Mouse (Mus musculus) layer of hippocampus, adult 8-10 months (tissue): ENCODE measurements at regions not wholly inside any gene's neighbourhood (a gene's known extent, or its start where the extent isn't known, plus 50 kb on each side); places are given as distances from the start of the nearest gene placed in this dataset.

Source experiments
- DNase-seq, 2 experiments: peaks; one replicate each; pipeline ENCODE4 v3.0.0; 2022; ENCODE audit warnings: low spot score in 2 of 2

DNA sequence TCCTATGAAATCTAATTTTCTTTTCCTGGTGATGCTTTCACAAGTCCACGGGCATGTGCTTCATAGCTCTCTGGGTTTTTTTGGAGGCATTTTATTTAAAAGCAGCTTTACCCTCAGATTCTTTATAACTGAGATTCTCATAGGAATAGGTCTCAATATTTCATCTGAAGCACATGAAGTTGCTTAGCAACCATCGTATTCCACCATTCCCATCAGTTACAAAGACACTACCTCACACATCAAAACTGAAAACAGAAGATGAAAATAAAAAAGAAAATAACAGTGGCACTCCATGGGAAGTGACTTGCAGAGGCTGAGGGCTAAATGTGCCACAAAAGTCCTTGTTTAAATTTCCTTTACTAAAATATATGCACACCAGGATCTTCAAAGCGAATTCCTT, 384.0 kb upstream of the 1700015G11Rik start:
- no peak for DNase-seq

DNA sequence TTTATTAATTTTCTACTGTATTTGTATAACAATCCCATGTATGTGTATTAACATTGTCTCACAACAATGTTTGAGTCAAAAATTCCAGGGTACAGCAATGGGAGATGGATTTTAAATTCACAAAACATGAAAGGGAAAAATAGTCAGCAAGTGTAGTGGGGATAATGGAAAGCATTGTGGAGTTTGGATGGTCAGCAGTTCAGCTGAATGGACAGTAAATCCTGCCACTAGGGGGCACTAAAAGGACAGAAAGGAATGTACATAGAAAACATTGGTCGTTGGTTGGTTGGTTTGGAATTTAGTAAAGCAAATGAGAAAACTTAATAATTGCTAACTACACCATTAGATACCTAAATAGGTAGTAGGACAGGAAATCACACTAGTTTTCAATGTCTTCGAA, 376.3 kb upstream of the 1700015G11Rik start:
- DNase-seq: peak; percentile 10 to 39
